Mouse (Mus musculus) cerebellum, postnatal 36 days (tissue): ENCODE measurements around the gene Gm28729.
"Not testable (repeated sequence)": the region's sequence is repeated elsewhere in the genome, so short reads cannot be mapped to it uniquely, and the experiment has no call there.

Experiments
- DNase-seq, 2 experiments: peaks; one replicate each; pipeline ENCODE4 v3.0.0; 2021 to 2022; ENCODE audit warnings: mixed read lengths in 2 of 2

Gene Gm28729

DNA sequence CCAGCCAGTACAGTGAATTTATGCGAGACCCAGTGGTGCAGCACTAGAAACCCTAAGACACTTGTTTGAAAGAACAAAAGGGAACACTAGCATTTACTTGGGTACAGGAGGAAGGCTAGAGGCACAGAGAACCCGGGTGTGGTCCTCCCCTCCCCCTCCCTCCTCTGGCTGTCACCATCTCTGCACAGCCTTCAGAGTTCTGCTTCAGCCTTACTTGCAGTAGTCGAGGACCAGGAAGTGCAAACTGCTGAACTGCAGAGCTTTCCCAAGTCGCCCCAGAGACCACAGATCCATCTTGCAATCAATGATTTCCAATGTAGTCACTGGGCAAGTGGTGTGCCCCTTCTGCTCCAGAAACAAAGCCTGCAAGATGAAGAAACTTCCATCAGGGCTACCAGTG lies 7.6 kb downstream of the Gm28729 start:
- no peak for DNase-seq

GRCm38 (mm10) chr9:96516806-96517205 lies 8.3 kb downstream of the Gm28729 start:
- DNase-seq: no peak

- no peak for DNase-seq
These were observed 9.3 kb downstream of the Gm28729 start for GRCm38 (mm10) chr9:96515737-96516136.

DNA sequence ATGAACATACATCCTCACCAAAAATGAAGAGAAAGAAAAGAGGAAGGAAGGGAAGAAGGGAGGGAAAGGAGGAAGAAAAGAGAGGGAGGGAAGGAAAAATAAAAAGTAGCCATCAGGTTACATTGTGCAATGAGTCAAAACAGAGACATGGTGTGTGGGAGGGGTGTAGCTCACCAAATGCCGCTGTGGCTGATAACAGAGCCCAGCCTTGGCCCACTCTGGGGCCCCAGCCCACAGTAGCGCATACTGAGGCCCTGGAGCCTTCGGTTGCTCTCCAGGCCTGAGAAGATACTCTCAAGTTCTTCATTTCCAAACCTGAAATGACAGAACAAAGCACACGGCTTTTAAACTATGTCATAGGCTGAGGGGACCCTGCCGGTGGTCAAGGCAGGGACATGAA lies 10.8 kb downstream of the Gm28729 start:
- DNase-seq: no peak

DNA sequence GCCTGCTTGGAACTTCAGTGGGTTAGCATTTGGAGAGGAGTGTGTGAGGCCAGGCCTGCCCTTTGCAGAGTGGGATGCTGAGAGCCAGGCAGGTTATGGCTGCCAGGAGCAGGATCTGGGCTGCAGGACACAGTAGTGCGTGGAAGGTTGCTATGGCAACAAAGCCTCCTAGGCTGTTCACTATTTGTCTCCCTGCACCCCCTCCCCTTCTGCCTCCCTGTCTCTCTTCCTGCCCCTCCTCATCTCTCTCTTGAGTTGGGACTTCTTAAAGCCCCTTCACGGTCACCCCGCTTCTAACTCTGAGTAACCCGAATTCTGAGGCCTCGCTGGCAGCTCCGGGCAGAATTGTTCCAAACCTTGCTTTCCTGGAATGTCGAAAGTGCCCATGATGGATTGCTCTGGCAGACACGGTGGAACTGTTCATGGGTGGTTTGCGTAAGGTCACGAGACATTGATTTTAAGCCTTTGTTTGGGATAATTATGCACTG lies 19.0 kb downstream of the Gm28729 start:
- DNase-seq: peak; percentile 14 to 15

GRCm38 (mm10) chr9:96505156-96505555 lies 19.9 kb downstream of the Gm28729 start:
- no peak for DNase-seq

- DNase-seq: no peak
These were observed 20.8 kb downstream of the Gm28729 start for GRCm38 (mm10) chr9:96504116-96504895.

DNA sequence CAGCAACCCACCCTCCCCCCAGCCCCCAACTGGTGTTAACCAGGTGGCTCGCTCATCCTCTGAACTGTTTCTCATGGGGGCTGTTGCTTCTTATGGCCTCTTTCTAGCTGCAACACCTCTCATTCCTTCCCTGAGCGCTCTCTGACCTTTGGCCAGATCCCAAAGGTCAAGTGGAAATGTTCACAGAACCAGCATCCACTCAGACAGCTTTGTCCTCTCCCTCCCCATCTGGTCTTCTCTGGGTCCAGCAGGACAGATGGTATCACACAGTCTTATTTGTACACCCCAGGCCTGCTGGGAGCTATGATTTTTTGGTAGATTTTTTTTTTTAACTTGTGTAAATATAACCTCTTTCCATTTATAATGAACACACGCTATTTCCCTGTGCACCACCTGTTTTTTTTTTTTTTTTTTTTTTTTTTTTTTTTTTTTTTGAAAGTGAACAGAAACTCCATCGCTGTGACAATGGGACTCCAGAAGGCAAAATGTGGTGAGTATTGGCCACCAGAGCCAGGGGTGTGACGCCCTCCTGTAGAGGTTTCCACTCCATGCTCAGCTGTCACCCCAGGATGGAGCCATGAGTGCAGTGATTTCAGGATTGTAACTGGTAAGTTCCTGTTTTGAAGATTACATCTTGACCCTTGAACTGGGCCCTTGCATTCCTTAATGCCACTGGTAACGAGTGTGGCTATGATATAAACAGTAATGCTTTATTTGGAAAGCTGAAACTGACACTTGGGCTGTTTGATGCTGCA lies 22.0 kb downstream of the Gm28729 start:
- peak; percentile 16 to 28 for DNase-seq

GRCm38 (mm10) chr9:96501217-96501616 lies 23.8 kb downstream of the Gm28729 start:
- no peak for DNase-seq

DNA sequence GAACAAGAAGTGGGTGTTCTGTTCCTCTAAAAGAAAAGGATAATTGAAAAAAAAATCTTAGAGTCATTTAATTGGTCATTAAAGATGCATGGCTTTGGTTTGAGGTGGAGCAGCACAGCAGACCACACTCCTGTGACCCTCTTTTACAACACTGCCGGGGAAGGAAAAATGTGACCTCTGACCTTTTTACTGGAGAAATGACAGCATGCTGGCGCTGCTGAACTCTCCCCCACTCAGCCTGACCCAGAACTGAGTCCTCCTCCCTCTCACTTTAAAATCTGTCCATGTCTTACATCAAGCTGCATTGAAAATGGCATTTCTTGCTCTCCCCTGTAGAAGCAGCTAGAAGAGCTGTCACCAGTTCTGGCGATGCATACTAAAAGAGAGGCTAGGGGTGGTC lies 31.9 kb downstream of the Gm28729 start:
- no peak for DNase-seq

GRCm38 (mm10) chr9:96491810-96492209 lies 33.3 kb downstream of the Gm28729 start:
- peak; percentile 40 to 49 for DNase-seq

- DNase-seq: not testable (repeated sequence)
These were observed 37.2 kb downstream of the Gm28729 start for GRCm38 (mm10) chr9:96487869-96488268.

DNA sequence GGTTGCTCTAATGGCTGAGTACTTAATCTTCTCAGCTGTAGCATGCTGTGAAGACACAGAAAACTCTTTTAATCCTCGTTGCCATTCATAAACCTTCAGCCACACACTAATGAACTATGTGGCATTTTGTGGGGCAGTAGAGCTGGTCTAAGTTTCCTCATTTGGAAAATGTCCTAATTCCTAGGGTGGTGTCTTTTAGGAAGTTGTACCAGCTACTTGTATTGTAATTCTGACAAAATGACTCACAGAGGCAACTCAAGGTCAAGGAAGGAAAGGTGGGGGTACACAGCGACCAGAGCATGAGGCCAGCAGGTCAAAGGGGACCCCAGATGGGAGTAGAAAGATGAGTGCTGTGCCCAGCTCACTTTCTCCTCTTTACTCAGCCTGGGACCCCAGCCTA lies 41.4 kb downstream of the Gm28729 start:
- DNase-seq: no peak

GRCm38 (mm10) chr9:96483028-96483427 lies 42.0 kb downstream of the Gm28729 start:
- no peak for DNase-seq

- DNase-seq: peak; percentile 100
These were observed 46.8 kb downstream of the Gm28729 start, which contains the start of gene Rnf7 for GRCm38 (mm10) chr9:96478071-96478888. Gene Rnf7 (minus strand): TSS chr9:96478675.

- DNase-seq: no peak
These were observed 52.7 kb downstream of the Gm28729 start for GRCm38 (mm10) chr9:96472356-96472755.

- DNase-seq: not testable (repeated sequence)
These were observed 53.4 kb downstream of the Gm28729 start for GRCm38 (mm10) chr9:96471681-96472080.

- DNase-seq: no peak
These were observed 54.6 kb downstream of the Gm28729 start for GRCm38 (mm10) chr9:96470266-96470974.

- DNase-seq: no peak
These were observed 55.4 kb downstream of the Gm28729 start for GRCm38 (mm10) chr9:96469556-96470265.

GRCm38 (mm10) chr9:96463708-96464107 lies 61.4 kb downstream of the Gm28729 start:
- DNase-seq: no peak

DNA sequence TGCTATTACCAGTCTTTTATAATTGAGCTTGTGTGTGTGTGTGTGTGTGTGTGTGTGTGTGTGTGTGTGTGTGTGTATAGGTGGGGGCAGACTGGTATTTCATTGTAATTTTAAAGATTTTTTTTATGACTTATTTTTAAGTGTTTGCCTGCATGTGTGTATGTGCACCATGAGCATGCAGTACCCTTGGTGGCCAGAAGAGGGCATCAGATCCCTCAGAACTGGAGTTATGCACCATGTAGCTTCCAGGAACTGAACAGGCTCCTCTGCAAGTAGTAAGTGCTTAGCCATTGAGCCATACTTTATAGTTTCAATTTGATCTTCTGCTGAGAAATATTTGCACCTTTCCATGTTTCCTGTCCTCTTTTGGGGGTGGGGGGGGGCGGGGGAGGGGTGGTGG lies 63.5 kb downstream of the Gm28729 start:
- DNase-seq: no peak
